ENCODE assay signal across 26 mouse cellular contexts in the genomic region with DNA sequence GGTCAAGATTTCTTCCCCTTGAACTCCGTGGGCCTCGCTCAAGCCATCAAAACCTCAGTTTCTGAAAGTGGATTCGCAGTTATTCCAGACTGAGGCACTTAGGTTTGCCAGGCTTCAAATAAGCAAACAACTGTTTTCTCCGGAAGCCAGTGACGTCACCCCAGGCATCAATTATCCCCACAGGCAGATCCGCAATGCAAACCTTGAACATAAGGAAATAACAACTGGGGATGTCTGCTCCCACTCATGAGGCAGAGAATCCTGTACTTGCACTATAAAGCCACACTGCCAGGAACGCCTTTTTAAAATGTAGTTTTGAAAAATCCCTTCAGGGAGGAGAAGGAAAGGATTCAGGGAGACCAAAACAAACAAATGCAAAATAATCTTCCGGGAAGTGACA. TPM values are rescaled to one million over a fixed set of nuclear protein-coding genes. Genes with fewer than 3 reads are reported as not detected.
A peak's percentile ranks its signal among the peaks of the same experiment; 100 is the strongest.
DNase-seq lines count a peak whose midpoint lies in the region; ATAC-seq and TF ChIP-seq lines count a peak whose summit lies in the region.
"Had no signal": no experiment of that assay in that cellular context is flagged by ENCODE, and none has a peak within 500 bp of the region (broad histone marks: within the 10 kb centered on the region; RNA-seq: fewer than 3 reads in every experiment).

No protein-coding gene starts in this region.

- intact Hi-C loops in left cerebral cortex, adult 2 months (cut with DNase I) = no loop called here

- peaks cover 16% of the 10 kb centered on the region for H3K4me1 ChIP-seq in forebrain, embryonic 10.5 days
- no peaks in the 10 kb centered on the region for H3K4me1 ChIP-seq in forebrain, postnatal 0 days (ENCODE audit: insufficient read depth)
- no peaks in the 10 kb centered on the region for H3K4me1 ChIP-seq in hindbrain, postnatal 0 days (ENCODE audit: insufficient read depth, low read length)
- H3K4me1 ChIP-seq in hindbrain, embryonic 16.5 days (ENCODE audit: control insufficient read depth, insufficient read depth, low read depth, low read length) = no peaks in the 10 kb centered on the region; the same call in 1 of the 2 replicates

- H3K4me2 ChIP-seq in forebrain, postnatal 0 days (ENCODE audit: low read depth) = no peak overlapping the region
- H3K4me2 ChIP-seq in hindbrain, postnatal 0 days (ENCODE audit: low read depth, low read length) = no peak overlapping the region
- no peak overlapping the region for H3K4me2 ChIP-seq in hindbrain, embryonic 16.5 days (ENCODE audit: low read length)
- H3K4me2 ChIP-seq: liver, embryonic 12.5 days had no signal

- peaks cover 5% of the 10 kb centered on the region for H3K9me3 ChIP-seq in forebrain, embryonic 10.5 days
- no peaks in the 10 kb centered on the region for H3K9me3 ChIP-seq in forebrain, postnatal 0 days (ENCODE audit: low read length)
- no peaks in the 10 kb centered on the region for H3K9me3 ChIP-seq in hindbrain, postnatal 0 days (ENCODE audit: low read length)
- no peaks in the 10 kb centered on the region for H3K9me3 ChIP-seq in hindbrain, embryonic 16.5 days (ENCODE audit: control insufficient read depth, low read length)
- H3K9me3 ChIP-seq: G1E had no signal

- no peaks in the 10 kb centered on the region for H3K27me3 ChIP-seq in forebrain, embryonic 10.5 days (ENCODE audit: poor library complexity, severe bottlenecking)
- H3K27me3 ChIP-seq in forebrain, postnatal 0 days (ENCODE audit: insufficient read depth, low read length) = no peaks in the 10 kb centered on the region
- no peaks in the 10 kb centered on the region for H3K27me3 ChIP-seq in hindbrain, postnatal 0 days (ENCODE audit: insufficient read depth, low read length)
- no peaks in the 10 kb centered on the region for H3K27me3 ChIP-seq in hindbrain, embryonic 16.5 days (replicated peaks; ENCODE audit: control insufficient read depth, insufficient read depth, low read length)

- ATAC-seq in forebrain, postnatal 0 days = no peak
- no peak for ATAC-seq in hindbrain, postnatal 0 days
- ATAC-seq in hindbrain, embryonic 16.5 days = no peak
- ATAC-seq: activated CD4-positive, CD25-positive, alpha-beta regulatory T cell, adult 4 months; inflammation-experienced regulatory T-cells, adult 6 months; liver, embryonic 12.5 days had no signal

- no peak for TF ChIP-seq CTCF in forebrain, postnatal 0 days (IDR thresholded peaks at IDR 0.05; ENCODE audit: low read depth)
- no peak for TF ChIP-seq CTCF in hindbrain, postnatal 0 days (IDR thresholded peaks at IDR 0.05; ENCODE audit: low read depth)
- no peak for TF ChIP-seq CTCF in left cerebral cortex, adult 2 months (IDR thresholded peaks at IDR 0.05)

- DNase-seq in forebrain, embryonic 10.5 days (ENCODE audit: extremely low spot score, low spot score) = no peak
- no peak for DNase-seq in forebrain, postnatal 0 days
- DNase-seq in hindbrain, postnatal 0 days (ENCODE audit: low spot score) = peak; percentile 24
- peak; percentile 27 for DNase-seq in retina, postnatal 1 day
- DNase-seq in retina, embryonic 14.5 days (ENCODE audit: low spot score) = no peak
- DNase-seq in telencephalon, adult 2 months (ENCODE audit: low read depth, low spot score) = peak; percentile 36
- DNase-seq in left cerebral cortex, adult 2 months (ENCODE audit: extremely low spot score in 1 of 2, low spot score in 2 of 2) = no peak
- DNase-seq: adrenal gland, postnatal 10 days; cerebellum, adult 11 months; cerebellum, postnatal 25 days; embryo, embryonic 11 days; gastrocnemius, postnatal 10 days; heart, postnatal 36 days; kidney, adult 8-10 months; kidney, postnatal 14 days; lung, adult 2 months; lung, postnatal 4 days; thymus, adult 2 months had no signal

- H3K4me3 ChIP-seq in forebrain, embryonic 10.5 days = no peak overlapping the region
- H3K4me3 ChIP-seq in forebrain, postnatal 0 days (ENCODE audit: low read depth, low read length) = no peak overlapping the region
- no peak overlapping the region for H3K4me3 ChIP-seq in hindbrain, postnatal 0 days (ENCODE audit: low read length)
- no peak overlapping the region for H3K4me3 ChIP-seq in hindbrain, embryonic 16.5 days (ENCODE audit: low read length)
- no peak overlapping the region for H3K4me3 ChIP-seq in left cerebral cortex, adult 2 months
- H3K4me3 ChIP-seq: heart, adult 2 months; liver, embryonic 12.5 days had no signal

- no peak overlapping the region for H3K9ac ChIP-seq in forebrain, postnatal 0 days
- H3K9ac ChIP-seq in hindbrain, postnatal 0 days (replicated peaks; ENCODE audit: low read length) = no peak overlapping the region
- no peak overlapping the region for H3K9ac ChIP-seq in hindbrain, embryonic 16.5 days (ENCODE audit: low read depth, low read length)
- H3K9ac ChIP-seq: liver, embryonic 12.5 days had no signal

- H3K36me3 ChIP-seq in forebrain, embryonic 10.5 days (replicated peaks) = no peaks in the 10 kb centered on the region
- no peaks in the 10 kb centered on the region for H3K36me3 ChIP-seq in forebrain, postnatal 0 days (ENCODE audit: insufficient read depth)
- no peaks in the 10 kb centered on the region for H3K36me3 ChIP-seq in hindbrain, postnatal 0 days (ENCODE audit: insufficient read depth, low read length)
- no peaks in the 10 kb centered on the region for H3K36me3 ChIP-seq in hindbrain, embryonic 16.5 days (ENCODE audit: control insufficient read depth, insufficient read depth, low read length)
- H3K36me3 ChIP-seq: G1E; liver, embryonic 12.5 days had no signal

- 73% methylated on average over 8 of the region's 8 CpGs for WGBS in forebrain, embryonic 10.5 days
- WGBS in forebrain, postnatal 0 days = 52% methylated on average over 8 of the region's 8 CpGs
- WGBS in hindbrain, postnatal 0 days = 61% methylated on average over 8 of the region's 8 CpGs
- 56% methylated on average over 8 of the region's 8 CpGs for whole genome bisulfite sequencing in hindbrain, embryonic 16.5 days

- H3K27ac ChIP-seq in forebrain, embryonic 10.5 days = 0 out of 2 replicates have a peak overlapping the region, but pooled peaks have one; percentile 16
- H3K27ac ChIP-seq in forebrain, postnatal 0 days (ENCODE audit: low read depth, low read length) = no peak overlapping the region
- H3K27ac ChIP-seq in hindbrain, postnatal 0 days = no peak overlapping the region
- no peak overlapping the region for H3K27ac ChIP-seq in hindbrain, embryonic 16.5 days (ENCODE audit: low read depth, low read length)
- no peak overlapping the region for H3K27ac ChIP-seq in left cerebral cortex, adult 2 months
- H3K27ac ChIP-seq: heart, adult 2 months; liver, embryonic 12.5 days had no signal

RNA-seq across cellular contexts. Expression of a gene that starts 4.4 kb away (rescaled TPM):
- not detected in 2 replicates for polyA plus RNA-seq in forebrain, embryonic 10.5 days (2016; fragmentation: Nextera tagmentation; extraction: Ambion mirVana)
- 0.19 and 0.46 TPM in 2 replicates for total RNA-seq in forebrain, postnatal 0 days (2014; rRNA removed)
- polyA plus RNA-seq in forebrain, postnatal 0 days (2015; fragmentation: Nextera tagmentation; extraction: Ambion mirVana) = 0.30 and 0.41 TPM in 2 replicates
- 0.14 TPM in 1 of 2 replicates, not detected in the other for total RNA-seq in hindbrain, postnatal 0 days (2014; rRNA removed)
- polyA plus RNA-seq in hindbrain, postnatal 0 days (2015; fragmentation: Nextera tagmentation; extraction: Ambion mirVana) = 0.46 and 0.48 TPM in 2 replicates
- 0.15 and 0.73 TPM in 2 replicates for polyA plus RNA-seq in hindbrain, embryonic 16.5 days (2015; fragmentation: Nextera tagmentation; extraction: Ambion mirVana)
- not detected for total RNA-seq in left cerebral cortex, adult 2 months (2021)
- total RNA-seq: G1E; heart, adult 2 months; heart, postnatal 36 days had no signal
- polyA plus RNA-seq: activated CD4-positive, CD25-positive, alpha-beta regulatory T cell, adult 4 months; G1E; inflammation-experienced regulatory T-cells, adult 6 months; limb, embryonic 11.5 days; small intestine, adult 2 months had no signal

RNA-seq across cellular contexts. Expression of a gene that starts 36.5 kb away (rescaled TPM):
- polyA plus RNA-seq in forebrain, embryonic 10.5 days (2016; fragmentation: Nextera tagmentation; extraction: Ambion mirVana) = 64.6 and 68.6 TPM in 2 replicates
- total RNA-seq in forebrain, postnatal 0 days (2014; rRNA removed) = 9.2 and 11.9 TPM in 2 replicates
- polyA plus RNA-seq in forebrain, postnatal 0 days (2015; fragmentation: Nextera tagmentation; extraction: Ambion mirVana) = 10.1 and 12.0 TPM in 2 replicates
- 11.2 and 26.1 TPM in 2 replicates for total RNA-seq in hindbrain, postnatal 0 days (2014; rRNA removed)
- polyA plus RNA-seq in hindbrain, postnatal 0 days (2015; fragmentation: Nextera tagmentation; extraction: Ambion mirVana) = 13.2 and 14.8 TPM in 2 replicates
- 28.0 and 28.5 TPM in 2 replicates for polyA plus RNA-seq in hindbrain, embryonic 16.5 days (2015; fragmentation: Nextera tagmentation; extraction: Ambion mirVana)
- 10 to 100 TPM; 26.2 to 28.3 TPM for total RNA-seq in left cerebral cortex, adult 2 months (2021)

Comparison
In these comparisons a context has a peak if more than half of its experiments do, and no peak if none do; other contexts are left out.
1. DNase-seq: peak in hindbrain, postnatal 0 days (single experiment), retina, postnatal 1 day (single experiment) and telencephalon, adult 2 months (single experiment); none in forebrain, embryonic 10.5 days (single experiment), forebrain, postnatal 0 days (single experiment), retina, embryonic 14.5 days (single experiment) and left cerebral cortex, adult 2 months (0 of 2).